Mouse (Mus musculus) bone marrow macrophage, adult 2 months (primary cell): ENCODE measurements around the gene Max.

Experiments used
- CTCF ChIP-seq: IDR thresholded peaks from 2 replicates; pipeline ENCODE4 v1.5.1; 2012; ENCODE audit warnings: low read depth, mild to moderate bottlenecking, low read length, moderate library complexity
- POLR2A ChIP-seq: IDR thresholded peaks from 2 replicates; pipeline ENCODE4 v1.6.1; 2012; ENCODE audit warnings: mild to moderate bottlenecking, low read depth, low read length, borderline replicate concordance

DNA sequence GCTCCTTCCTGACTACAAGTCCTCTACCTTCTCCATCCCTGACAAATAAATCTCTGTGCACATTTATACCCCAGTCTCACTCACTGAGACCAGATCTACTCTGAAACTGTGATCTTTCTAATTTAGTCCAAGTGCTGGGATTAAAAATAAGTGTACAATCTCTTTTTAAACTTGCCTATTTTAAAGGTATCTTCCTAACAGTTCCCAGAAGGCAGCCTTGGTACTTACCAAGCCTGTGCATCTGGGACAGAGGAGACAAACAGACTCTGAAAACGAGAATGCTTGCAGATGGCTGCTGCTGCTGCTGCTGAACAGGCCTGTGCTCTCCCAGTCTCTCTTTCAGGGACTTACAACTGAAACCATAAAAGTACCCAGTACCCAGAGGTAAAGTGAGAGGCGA, 19.5 kb downstream of the Max start:
- TF ChIP-seq CTCF (no peak), POLR2A (no peak)
